Mouse (Mus musculus) gastrocnemius, adult 8-10 months (tissue): ENCODE data around the gene Plch2. TPM values are rescaled to one million over a fixed set of nuclear protein-coding genes. Genes with fewer than 3 reads are reported as not detected.

ENCODE experiments used
- DNase-seq, 2 experiments: peaks; one replicate each; pipeline ENCODE4 v3.0.0; 2022; ENCODE audit warnings: low spot score in 2 of 2
- total RNA-seq, 4 experiments: library from RNA; stranded (reverse); gene quantifications; 2 replicates each; pipeline ENCODE4 v1.2.4; 2022

The Plch2 gene
- total RNA-seq, 4 experiments from 2014 or later: 0.13 to 0.73 (median 0.15) TPM; not detected in 1

DNA sequence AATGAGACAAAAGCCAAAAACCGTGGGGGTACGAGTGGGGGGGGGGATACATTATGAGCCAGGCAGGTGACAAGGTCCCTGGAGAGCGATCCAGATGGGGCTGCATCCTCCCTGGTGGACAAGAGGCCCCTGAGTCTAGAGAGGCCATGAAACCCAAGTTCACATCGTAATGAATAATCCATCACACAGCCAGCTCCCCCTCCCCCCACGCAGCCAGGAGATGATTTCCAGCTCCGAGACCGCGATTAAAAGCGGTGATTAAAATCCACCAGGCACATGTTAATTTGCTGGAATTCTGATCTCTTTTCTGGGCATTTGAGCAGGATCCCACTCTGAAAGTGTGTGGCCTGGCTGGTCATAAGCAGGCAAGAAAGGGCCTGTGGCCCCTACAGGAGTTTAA is 35.8 kb downstream of the Plch2 start:
- no peak for DNase-seq

DNA sequence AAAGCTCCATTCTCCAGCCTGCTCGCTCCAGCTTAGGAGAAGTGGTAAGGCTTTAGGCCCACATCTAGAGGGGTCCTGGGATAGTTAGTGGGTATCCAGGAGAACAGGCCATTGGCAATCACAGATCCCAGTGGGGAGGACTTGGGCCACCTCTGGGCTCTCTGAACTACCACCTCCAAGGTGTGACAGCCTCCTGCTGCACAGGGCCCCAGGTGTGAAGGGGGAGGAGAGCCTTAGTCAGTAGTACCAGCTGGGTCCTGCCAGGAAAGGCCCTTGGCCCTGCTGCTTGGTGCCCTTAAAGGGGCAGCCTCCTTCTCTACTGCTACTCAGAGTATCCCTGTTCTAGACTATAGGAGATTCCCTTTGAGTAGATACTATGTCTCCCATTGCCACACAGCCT is 36.4 kb downstream of the Plch2 start:
- no peak for DNase-seq

DNA sequence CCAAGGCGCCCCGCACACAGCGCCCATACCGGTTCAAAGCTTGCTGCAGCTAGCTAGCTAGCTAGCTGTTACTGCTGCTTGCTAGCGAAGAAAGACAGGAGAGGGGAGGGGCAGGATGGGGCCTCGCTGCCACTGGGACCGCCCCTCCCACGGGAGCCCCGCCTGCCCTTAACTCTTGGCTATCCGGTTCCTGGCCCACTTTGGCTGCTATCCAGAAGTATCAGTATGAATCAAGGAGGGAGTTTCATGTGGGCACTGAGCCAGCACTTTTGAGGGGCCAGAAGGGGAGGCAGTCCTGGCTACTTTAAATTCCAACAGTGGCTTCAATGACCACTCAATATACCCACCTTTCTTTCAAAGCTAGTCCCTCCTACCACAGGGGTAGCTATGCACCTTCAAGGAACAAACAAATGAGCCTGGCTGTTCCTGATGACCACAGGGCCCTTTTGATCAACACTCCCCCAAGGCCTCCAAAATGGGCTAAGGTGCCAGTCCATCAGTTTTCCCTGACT is 37.2 kb downstream of the Plch2 start:
- no peak for DNase-seq

DNA sequence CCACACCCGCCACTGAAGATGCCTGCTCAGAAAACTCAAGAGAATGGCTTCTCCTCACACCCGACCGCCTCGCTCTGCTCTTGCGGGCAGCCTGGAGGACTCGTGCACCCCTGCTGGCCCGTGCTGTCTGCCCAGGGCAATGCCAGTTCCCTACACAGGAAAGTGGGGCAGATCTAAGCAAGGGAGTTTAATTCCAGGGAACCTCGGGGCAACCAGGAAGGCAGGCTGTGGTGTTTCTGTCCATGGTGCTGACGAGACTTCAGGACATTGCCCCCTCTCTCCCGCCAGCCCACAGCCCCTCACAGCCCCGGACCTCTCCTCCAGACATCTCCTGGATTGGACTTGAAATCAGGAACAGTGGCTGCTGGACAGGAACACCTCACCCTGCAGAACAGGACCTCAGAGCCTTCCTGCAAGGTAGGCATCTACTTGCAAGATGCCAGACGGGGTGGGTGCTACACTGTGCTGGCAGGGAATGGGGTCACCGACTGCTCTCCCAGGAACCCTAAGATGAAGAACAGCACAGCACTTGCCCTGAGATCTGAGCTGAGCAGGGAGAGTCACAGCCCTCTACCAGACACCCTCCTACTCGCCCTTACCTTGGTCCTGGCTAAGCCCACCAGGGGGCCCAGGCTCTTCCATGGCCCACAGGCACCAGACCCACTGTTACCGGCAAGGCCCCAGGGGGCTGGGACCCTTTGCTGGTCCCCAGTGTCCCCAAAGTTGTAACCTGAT is 37.8 kb downstream of the Plch2 start:
- DNase-seq: no peak

DNA sequence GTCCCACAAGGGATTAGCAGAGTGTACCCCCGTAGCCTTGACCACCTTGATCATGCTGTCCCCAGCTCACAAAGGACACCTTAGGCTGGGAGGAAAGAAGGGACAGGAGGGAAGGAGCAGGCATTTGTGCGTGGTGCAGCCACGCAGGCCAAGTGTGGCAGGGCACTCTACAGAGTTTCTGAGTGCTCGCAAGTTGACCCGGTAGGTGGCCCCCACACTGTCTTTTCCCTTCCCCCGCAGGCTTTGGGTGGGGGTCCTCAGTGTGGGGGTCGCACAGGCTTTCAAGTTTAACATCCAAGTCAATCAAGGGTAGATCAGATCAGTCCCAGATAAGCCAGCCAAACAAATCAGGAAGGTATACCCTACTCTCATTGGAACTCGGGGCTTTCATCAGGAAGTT is 38.5 kb downstream of the Plch2 start:
- DNase-seq: no peak

DNA sequence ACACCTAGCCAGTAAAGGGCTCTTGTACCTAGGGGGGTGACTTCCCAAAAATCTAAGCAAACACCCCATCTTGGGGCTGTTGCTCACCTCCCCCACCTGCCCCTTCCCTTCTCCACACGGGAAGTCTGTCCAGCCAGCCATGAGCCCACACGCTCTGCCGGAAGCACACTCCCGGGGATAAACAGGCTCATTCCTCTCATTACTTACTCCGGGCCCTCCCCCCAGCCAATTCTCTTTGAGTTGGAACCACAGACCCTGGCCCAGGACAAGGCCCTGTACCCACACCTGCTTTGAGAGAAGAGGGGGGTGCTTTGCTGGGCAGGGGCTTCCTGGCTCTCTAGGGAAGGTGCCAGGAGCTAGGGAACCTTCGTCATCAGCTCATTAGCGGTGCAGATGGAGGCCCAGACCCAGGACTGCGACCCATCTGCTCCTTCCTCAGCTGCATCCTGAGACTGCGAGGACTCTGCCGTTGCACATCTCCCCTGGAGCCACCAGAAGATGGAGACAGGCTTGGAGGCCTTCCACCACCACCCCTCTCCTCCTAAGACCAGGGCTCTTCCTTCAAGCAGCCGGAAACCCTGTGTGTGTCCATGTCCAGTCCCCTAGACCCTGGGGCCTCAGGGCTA is 39.2 kb downstream of the Plch2 start:
- DNase-seq: no peak

DNA sequence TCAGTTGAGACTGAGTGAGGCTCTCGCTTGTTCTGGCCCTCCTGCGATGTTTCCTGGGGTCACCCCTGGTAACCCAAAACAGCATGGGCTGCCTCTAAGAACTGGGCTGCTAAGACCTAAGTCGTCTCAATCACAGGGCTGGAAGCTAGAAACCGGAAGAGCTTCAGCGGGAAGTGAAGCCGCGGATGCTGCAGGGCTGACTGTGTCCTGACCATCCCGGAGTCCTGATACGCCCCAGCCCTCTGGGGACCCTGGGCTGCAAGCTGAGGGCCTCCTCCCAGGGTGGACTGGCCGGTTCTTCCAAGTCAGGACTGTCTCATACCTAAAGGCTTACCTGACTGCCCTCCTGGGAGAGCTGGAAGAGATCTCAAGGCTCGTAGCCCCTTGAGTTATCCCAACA is 39.8 kb downstream of the Plch2 start:
- no peak for DNase-seq

DNA sequence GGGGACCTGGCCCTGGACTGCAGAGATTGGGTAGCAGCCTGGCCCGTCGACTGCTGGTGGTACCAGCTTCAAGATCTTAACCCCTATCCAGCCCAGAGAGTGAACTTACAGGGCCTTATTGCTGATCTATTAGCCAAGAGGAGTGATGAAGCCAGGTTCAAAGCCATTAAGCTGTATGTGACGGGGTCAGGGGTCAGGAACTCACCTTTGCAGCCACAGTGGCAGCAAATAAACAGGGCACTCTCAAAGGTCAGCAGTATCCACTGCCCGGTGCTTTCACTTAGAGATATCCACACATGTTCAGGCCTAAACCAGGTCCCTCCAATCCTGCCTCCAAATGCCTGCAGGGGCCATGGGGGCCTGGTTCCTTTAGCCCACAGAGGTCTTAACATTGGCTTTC is 41.0 kb downstream of the Plch2 start:
- DNase-seq: no peak

DNA sequence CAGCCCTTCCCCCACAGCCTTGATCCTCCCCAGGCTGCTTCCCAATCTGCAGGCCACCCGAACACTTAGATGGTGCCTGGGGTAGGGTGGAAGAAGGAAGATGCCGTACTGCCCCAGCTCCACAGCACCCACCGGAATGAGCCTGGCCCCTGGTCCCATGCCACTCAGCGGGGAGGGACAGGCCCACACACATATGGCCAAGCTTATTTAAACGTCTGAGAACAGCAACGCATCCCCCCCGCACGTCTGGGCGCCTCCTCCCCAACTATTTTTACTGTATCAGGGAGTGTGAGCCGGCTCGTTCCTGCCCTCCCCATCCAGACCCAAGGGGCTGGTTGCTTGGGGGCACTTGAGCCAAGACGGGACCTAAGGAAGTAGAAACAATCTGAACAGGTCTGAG is 41.8 kb downstream of the Plch2 start:
- no peak for DNase-seq

DNA sequence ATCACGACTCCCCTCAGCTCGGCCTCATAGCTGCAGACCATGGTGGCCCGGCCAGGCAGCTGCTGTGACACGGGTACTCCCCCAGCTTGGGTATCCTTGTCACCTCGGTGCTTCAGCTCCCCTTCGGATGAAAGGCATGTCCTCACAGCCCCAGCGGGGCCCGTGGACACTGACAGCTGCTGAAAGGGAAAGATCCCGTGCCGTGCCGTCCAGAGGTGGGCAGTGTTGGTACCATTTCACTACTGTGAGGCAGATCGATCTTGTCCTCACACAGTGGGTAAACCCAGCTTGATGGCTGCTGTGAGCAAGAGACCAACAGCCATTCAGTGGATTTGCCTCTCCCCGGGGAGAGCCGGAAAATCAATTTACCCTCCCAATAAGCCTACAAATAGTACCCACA is 42.3 kb downstream of the Plch2 start:
- DNase-seq: no peak

DNA sequence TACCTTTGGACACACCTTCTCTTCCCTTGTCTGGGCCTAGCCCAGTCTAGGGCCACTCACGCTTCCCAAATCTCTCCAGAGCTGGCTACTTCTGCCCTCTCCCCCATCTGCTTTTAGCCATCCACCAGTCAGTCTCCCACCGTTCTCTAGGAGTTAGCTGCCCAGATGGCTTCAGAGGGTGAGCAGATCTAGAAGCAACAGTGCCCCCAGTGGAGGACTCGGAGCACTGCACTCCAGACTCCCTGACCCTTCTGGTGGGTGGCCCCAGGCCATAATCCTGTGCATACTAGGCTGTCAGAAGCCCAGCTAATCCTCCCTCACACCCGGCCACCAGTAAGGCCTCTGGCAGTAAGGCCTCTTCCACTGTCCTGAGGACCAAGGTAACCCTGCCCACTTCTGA is 43.8 kb downstream of the Plch2 start:
- DNase-seq: peak; percentile 24 to 29

DNA sequence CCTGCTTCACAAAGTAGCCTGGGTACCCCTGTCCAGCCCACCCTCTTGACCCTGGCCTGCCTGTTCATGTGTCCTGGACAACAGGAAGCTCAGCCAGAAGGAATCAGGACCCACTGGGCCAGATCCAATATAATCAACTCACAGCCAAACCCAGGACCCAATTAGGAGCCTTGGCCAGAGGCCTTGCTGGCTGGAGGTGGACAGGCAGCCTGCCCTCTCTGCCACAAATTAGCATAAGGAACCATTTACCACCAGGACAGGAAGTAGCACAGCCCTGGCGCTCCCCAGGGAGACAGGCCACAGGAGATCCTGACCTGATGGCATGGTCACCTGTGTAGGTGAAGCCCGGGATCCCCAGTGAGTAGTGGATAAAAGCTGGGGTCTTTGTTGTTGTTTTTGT is 44.5 kb downstream of the Plch2 start:
- DNase-seq: no peak

DNA sequence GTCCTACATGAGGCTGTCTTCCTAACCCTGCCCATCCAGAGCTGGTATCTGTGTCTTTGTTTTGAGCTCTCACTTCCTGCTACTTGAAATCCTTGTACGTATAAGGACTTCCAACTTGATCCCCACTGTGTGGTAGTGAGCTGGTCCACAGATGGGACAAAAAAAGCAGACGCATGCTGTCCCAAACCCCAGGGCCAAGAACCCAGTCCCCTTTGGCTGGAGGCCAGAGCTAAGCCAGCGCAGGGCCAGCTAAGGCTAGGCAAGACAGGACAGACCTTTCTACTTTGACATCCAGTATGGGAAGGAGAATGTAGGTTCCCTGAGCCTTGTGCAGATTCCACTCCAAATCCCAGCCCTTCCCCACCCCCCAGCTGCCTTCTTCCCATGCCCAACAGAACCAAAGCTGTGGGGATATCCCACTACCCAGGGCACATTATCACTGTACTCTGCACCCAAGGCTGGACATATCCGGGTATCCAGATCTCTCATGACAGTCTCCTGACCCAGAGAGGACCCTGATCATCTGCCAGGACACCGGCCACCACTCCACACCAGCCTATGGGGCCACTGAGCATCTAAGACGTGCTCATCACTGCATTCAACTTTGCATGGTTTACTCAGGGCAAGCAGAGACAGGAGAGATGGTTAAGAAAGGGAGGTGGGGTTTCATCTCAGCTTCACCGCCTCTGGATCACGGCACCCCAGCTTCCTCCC is 45.1 kb downstream of the Plch2 start:
- no peak for DNase-seq

DNA sequence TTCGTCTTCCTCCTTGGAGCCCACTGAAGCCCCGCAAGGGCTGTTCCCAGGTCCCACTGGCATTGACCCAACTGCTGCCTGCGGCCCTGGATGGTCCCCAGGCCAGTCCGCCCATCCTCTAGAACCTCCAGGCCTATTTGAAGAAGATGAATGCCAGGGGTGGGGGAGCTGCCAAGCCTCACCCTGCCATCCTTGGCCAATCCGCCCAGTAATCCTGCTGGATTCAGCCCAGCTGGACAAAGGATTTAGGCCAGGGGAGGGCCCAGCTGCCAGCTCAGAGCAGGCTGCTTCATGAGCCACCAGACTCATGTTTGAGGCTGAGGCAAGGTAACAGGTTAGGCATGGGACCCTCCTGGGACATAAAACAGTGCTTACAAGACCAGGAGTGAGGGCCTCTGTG is 45.7 kb downstream of the Plch2 start:
- DNase-seq: peak; percentile 14 to 42

DNA sequence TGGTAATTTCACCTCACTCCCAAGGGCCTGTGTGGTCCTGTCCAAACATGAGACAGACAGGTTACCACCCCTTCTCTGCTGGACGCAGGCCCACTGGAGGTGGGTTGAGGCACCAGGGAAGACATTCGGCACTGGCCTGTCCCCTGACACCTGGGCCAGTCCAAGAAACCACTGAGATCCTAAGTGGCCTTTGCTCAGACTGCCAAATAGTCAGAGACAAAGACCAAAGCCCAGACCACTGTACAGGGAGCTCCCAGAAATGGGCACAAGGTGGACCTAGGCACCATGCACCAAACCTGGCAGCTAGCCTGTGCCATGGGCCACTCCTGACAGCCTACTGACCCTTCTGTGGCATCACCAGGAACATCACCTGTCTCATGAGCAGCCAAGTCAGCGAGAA is 47.4 kb downstream of the Plch2 start:
- DNase-seq: no peak

DNA sequence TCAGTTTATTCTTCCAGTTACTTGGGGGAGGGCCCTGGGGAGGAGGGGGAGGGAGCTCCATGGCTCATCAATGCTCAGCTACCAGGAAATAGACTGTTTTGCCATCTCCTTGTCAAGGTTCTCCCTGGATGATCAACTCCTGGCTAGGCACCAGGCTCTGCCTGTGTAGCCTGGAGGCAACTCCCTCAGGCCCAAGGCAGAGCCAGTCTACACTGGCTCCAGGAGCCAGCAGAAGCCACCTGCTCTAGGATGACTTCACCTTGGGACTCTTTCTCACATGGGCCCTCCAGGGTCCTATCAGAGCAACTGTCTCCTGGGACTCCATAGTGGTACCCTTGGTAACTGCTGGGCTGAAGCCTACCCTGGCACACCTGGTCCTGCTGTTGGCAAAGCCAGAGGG is 48.5 kb downstream of the Plch2 start:
- no peak for DNase-seq

DNA sequence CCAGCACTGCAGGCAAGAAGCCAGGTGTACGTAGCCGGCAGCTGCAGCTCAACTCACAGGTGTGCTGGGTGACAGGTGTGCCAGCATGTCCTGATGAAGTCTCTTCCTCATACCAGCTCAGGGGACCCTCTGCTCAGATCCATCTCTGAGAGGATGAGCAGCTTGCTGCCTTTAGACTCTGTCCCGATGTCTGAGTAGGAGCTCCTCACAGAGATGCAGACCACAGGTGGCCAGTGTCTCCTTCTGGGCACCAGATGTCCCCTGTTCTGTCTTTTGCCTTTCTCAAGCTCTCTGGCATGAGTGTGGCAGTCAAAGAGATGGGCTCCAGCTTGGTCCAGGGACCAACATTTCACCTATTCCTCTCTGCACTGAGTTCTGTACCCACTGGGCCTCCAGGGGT is 48.9 kb downstream of the Plch2 start:
- DNase-seq: no peak

DNA sequence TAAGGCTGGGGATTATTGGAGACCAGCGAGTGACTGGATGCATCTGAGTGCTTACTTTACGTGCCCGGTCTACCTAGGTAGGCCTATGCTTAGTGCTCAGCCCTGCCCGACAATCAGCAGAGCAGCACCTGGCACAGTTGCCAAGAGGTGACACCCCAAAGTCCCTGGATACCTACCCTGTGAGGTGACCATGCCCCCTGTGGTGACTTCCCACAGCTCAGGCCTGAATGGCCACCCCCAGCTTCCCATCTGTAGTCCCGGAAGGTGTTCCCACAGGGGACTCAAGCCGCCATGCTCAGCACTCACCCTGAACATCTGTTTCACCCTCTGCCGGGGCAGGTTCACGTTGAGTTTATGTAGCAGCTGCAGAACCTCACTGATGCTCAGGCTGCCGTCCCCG is 50.3 kb downstream of the Plch2 start:
- DNase-seq: no peak

DNA sequence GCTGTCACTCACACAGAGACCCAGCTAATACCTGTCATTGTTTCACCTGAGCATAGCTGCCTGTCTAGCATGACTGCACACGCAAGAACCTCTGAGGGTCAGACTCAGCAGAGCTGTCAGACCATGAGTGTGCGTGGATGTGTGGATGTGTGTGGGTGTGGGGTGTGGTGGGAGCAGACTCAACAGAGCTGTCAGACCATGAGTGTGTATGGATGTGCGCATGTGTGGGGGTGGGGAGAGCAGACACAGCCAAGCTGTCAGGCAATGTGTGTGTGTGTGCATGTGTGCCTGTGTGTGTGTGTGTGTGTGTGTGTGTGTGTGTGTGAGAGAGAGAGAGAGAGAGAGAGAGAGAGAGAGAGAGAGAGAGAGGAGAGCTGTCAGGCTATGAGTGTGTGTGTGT is 51.3 kb downstream of the Plch2 start:
- DNase-seq: no peak

DNA sequence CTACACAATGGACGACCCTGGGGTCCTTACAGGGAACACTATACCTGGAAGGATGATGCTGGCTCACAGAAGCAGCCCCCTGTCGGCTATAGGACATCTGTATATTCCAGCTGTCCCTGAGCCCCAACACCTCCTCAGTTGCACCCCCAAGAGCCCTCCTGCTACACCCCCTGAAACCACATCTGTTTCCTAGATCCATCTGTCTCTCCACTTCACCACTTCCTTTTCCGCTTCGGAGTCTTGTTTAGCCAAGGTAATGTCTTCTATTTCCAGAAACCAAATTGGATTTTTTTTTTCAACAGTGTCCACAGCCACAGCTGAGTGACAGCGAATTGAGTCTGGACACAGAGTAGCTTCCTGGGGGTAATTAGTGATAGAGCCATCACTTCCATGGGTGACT is 57.2 kb downstream of the Plch2 start:
- no peak for DNase-seq

DNA sequence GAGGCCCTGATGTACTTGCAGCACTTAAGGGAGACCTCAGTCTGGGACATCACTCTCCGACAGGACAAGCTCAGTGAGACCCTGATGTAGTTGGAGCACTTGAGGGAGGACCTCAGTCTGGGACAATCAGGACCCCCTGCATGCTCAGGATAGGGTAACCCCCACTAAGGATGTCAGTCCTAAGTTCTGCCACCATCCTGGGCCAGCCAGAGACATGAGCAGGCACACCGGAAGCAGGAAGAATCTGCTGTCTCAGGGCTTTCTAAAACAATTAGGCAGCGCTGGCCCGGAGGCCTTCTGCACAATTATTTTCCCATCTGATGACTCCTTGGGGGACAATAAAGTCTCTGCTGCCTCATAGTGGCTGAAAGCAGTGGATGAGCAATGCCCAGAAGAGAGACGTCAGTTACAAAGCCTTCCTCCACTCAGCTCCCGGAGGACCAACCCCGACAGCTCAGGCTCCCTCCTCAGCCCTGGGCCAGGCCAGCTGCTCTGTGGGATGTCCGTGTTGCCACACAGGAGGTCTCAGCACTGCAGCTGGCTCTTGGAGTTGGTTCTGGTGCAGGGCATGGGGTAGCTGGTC is 59.9 kb downstream of the Plch2 start:
- peak in 1 of 2 experiments; percentile 18 for DNase-seq

DNA sequence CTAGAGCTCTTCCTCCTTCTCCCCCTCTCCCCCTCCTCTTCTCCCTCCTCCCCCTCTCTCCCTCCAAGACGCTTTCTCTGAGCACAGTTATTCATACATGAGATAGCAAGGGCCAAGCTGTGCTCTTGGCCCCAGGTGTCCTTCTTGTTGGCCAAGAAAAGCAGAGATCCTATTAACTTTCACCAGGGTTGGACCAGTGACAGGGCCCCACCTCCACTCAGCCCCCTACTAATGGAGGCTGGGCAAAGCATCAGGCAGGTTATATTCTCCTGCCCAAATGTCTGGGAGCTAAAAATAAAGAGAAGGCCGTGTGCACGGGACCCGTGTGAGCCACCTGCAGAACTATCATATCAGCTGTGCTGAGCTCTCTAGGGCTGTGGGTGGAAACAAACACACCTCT is 61.7 kb downstream of the Plch2 start:
- DNase-seq: no peak
